Mouse (Mus musculus) left cerebral cortex, postnatal 14 days (tissue): ENCODE data around the gene Tyrp1. TPM values are rescaled to one million over a fixed set of nuclear protein-coding genes. Genes with fewer than 3 reads are reported as not detected.

ENCODE experiments used
- DNase-seq, 2 experiments: peaks; one replicate each; pipeline ENCODE4 v3.0.0; 2021 to 2022; ENCODE audit warnings: low spot score in 2 of 2, mixed read lengths in 1 of 2
- intact Hi-C: fragments of 180-260 bp; cut with DNase I; formaldehyde crosslinking; loops from one replicate; pipeline ENCODE4 v1.15.1; 2025
- total RNA-seq, 2 experiments: library from RNA; stranded (reverse); gene quantifications; 2 replicates each; pipeline ENCODE4 v1.2.3; 2021

Gene Tyrp1
- total RNA-seq, 2 experiments from 2014 or later = 0.32 to 0.33 TPM

DNA sequence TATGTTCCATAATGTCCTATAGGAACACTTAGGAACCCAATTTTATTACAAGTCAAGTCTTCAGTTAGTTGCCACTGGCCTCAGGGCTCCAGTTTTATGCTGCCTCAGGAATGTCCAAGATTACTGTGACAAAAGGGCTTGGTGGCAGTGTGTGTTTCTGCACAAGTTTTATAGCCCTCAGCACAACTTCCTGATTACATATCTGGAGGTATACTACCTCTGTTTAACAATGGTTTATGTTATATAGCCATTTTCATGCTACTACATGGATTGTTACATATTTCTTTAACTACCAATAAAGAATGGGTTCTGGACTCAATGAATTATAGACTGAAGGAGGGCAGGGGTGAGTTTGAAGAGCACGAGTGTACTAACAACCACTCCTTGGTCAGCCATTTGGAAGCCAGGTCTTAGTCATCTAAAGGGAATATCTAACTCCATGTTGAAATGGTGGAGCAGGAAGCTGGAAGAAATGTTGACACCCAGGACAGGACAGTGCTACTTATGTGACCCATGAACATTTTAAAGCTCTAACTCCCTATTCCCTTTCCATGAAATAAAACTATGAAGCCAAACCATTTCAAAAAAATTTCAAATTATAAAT, 48.2 kb downstream of the Tyrp1 start:
- intact Hi-C loops = no loop called here
- DNase-seq = no peak

DNA sequence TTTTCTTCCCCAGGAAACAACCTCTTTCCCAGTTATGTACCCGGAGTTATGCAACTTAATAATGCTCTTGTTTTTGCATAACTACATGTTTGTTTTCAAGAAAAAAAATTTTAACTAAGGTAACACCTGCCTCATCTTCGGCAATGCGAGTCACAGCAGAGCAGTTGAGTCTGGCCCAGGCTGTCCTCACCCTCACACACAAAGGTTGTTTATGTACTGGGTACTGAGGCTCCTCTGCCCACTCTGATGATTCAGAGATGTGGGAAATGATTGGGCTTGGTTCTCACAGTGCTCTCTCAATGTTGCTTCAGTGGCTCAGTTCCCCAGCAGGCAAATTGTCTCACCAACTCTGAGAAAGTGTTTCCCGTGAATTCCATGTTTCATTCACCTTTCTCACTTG, 52.7 kb downstream of the Tyrp1 start:
- DNase-seq = no peak
- intact Hi-C loops = no loop called here

DNA sequence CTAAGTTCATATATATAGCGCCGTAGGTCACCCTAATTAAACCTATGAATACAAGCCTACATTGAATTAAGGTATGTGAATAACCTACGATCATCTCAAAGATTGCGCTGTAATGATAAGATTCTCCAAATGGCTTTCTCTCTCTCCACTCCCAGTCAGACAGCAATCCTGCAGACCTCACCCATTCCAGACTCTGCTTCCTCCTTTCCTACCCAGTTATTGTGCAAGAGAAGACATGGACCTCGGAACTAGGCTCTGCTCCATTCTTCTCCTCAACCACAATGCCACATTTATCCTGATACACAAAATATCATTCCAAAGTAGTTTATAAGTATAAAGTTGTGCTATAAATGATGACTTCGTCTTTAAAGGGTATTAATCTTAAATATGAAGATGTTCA, 57.1 kb downstream of the Tyrp1 start:
- intact Hi-C loops = no loop called here
- DNase-seq = no peak

DNA sequence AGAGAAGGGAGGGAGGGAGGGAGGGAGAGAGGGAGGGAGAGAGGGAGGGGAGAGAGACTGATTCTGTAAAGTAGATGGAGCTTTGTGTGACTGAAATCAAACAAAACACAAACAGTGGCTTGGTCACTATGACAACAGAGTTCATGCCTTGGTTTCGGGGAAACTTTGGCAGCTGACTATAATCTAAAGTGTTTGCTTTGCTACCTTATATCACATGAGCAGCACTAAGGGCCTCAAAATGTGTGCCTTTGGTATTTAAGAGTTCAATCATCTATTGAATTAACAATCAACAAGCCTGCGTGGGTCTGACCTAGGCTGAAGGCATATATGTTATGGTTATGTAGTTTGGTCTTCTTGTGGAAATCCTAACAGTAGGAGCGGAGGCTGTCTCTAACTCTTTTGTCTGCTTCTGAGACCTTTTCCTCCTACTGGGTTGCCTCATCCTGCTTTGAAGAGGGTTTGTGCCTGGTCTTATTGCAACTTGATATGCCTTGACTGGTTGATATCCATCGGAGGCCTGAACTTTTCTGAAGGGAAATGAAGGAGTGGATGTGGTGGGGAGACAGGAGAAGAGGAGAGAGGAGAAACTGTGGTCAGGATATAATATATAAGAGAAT, 61.5 kb downstream of the Tyrp1 start:
- DNase-seq = no peak
- intact Hi-C loops = no loop called here

Other genes starting within 250 kb of the Tyrp1 start
- gene Lurap1l, start 76.5 kb downstream of the Tyrp1 start, total RNA-seq = 1 to 10 TPM; 6.3 to 7.0 TPM